Mouse (Mus musculus): ENCODE measurements around the gene Xrcc5. TPM values are rescaled to one million over a fixed set of nuclear protein-coding genes. Genes with fewer than 3 reads are reported as not detected.

Gene Xrcc5
- polyA plus RNA-seq, 1 experiment from 2014 or later: 15.9 TPM

DNA sequence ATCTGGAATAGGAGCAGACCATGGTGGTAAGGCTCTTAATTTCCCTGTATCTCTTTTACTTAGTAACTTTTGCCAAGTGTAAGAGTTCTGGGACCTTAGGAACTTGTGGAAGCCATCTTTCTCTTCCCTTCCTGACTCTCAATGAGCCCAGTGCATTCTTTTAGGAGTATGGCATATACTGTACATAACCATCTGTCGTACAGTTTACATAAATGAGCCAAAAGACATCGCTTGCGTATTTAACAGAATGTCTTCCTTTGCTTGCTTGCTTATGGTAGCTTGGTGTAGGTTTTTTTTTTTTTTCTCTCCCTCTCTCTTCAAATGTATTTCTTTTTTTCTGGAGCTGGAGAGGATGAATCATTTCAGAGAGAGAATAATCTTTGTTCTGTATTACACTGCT is 65.7 kb downstream of the Xrcc5 start:
- Histone ChIP-seq H3K9ac (ENCODE audit: low read depth, low read length) (no peak overlapping the region), H3K4me3 (ENCODE audit: low read length) (no peak overlapping the region), H3K36me3 (ENCODE audit: control insufficient read depth, insufficient read depth, low read length) (no peaks in the 10 kb centered on the region), H3K27me3 (replicated peaks; ENCODE audit: control insufficient read depth, insufficient read depth, low read length) (no peaks in the 10 kb centered on the region), H3K4me1 (ENCODE audit: control insufficient read depth, insufficient read depth, low read depth, low read length) (no peaks in the 10 kb centered on the region), H3K27ac (ENCODE audit: low read depth, low read length) (no peak overlapping the region), H3K9me3 (ENCODE audit: control insufficient read depth, low read length) (no peaks in the 10 kb centered on the region), H3K4me2 (ENCODE audit: low read length) (no peak overlapping the region)
- ATAC-seq: no peak
- 90% methylated on average over 3 of the region's 3 CpGs for WGBS

DNA sequence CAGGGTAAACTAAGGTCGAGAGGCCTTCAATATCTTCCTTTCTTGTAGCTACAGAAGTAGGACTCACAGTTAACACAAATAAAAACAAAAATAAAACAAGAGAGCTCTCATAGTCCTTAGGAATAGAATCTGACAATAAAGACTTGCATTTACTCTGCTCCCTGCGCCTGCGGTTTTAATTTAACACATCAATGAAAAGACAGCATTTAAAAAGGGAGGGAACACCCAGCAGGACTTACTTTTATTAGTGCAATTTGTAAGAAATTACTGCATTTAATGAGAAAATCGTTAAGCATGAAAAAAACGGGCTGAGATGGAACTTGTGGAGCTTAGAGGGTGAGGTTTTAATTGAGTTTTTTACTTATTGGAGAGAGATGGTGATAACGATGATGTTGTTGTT is 66.4 kb downstream of the Xrcc5 start:
- Histone ChIP-seq H3K36me3 (ENCODE audit: control insufficient read depth, insufficient read depth, low read length) (no peaks in the 10 kb centered on the region), H3K27ac (ENCODE audit: low read depth, low read length) (no peak overlapping the region), H3K4me3 (ENCODE audit: low read length) (no peak overlapping the region), H3K9me3 (ENCODE audit: control insufficient read depth, low read length) (no peaks in the 10 kb centered on the region), H3K27me3 (replicated peaks; ENCODE audit: control insufficient read depth, insufficient read depth, low read length) (no peaks in the 10 kb centered on the region), H3K4me2 (ENCODE audit: low read length) (no peak overlapping the region), H3K9ac (ENCODE audit: low read depth, low read length) (no peak overlapping the region), H3K4me1 (ENCODE audit: control insufficient read depth, insufficient read depth, low read depth, low read length) (no peaks in the 10 kb centered on the region)
- ATAC-seq: no peak
- WGBS: 66% methylated on average over 6 of the region's 6 CpGs

GRCm38 (mm10) chr1:72374049-72374448 is 66.8 kb downstream of the Xrcc5 start:
- Histone ChIP-seq H3K4me1 (ENCODE audit: control insufficient read depth, insufficient read depth, low read depth, low read length) (no peaks in the 10 kb centered on the region; the same call in 1 of the 2 replicates), H3K4me3 (ENCODE audit: low read length) (no peak overlapping the region), H3K27me3 (replicated peaks; ENCODE audit: control insufficient read depth, insufficient read depth, low read length) (no peaks in the 10 kb centered on the region), H3K27ac (ENCODE audit: low read depth, low read length) (no peak overlapping the region), H3K9me3 (ENCODE audit: control insufficient read depth, low read length) (no peaks in the 10 kb centered on the region), H3K36me3 (ENCODE audit: control insufficient read depth, insufficient read depth, low read length) (no peaks in the 10 kb centered on the region), H3K9ac (ENCODE audit: low read depth, low read length) (no peak overlapping the region), H3K4me2 (ENCODE audit: low read length) (no peak overlapping the region)
- WGBS: 71% methylated on average over 4 of the region's 4 CpGs
- ATAC-seq: no peak

- no peak for ATAC-seq
- Histone ChIP-seq H3K9ac (ENCODE audit: low read depth, low read length) (no peak overlapping the region), H3K9me3 (ENCODE audit: control insufficient read depth, low read length) (no peaks in the 10 kb centered on the region), H3K4me2 (ENCODE audit: low read length) (no peak overlapping the region), H3K27ac (ENCODE audit: low read depth, low read length) (no peak overlapping the region), H3K4me1 (ENCODE audit: control insufficient read depth, insufficient read depth, low read depth, low read length) (no peaks in the 10 kb centered on the region; the same call in 1 of the 2 replicates), H3K4me3 (ENCODE audit: low read length) (no peak overlapping the region), H3K36me3 (ENCODE audit: control insufficient read depth, insufficient read depth, low read length) (no peaks in the 10 kb centered on the region), H3K27me3 (replicated peaks; ENCODE audit: control insufficient read depth, insufficient read depth, low read length) (no peaks in the 10 kb centered on the region)
- WGBS: 83% methylated on average over 4 of the region's 4 CpGs
Measured at GRCm38 (mm10) chr1:72378151-72378550, 70.9 kb downstream of the Xrcc5 start.

- Histone ChIP-seq H3K27me3 (replicated peaks; ENCODE audit: control insufficient read depth, insufficient read depth, low read length) (no peaks in the 10 kb centered on the region), H3K27ac (ENCODE audit: low read depth, low read length) (peak overlapping the region; percentile 30), H3K4me2 (ENCODE audit: low read length) (no peak overlapping the region), H3K9me3 (ENCODE audit: control insufficient read depth, low read length) (no peaks in the 10 kb centered on the region), H3K9ac (ENCODE audit: low read depth, low read length) (no peak overlapping the region), H3K36me3 (ENCODE audit: control insufficient read depth, insufficient read depth, low read length) (no peaks in the 10 kb centered on the region), H3K4me1 (ENCODE audit: control insufficient read depth, insufficient read depth, low read depth, low read length) (no peaks in the 10 kb centered on the region; the same call in 1 of the 2 replicates), H3K4me3 (ENCODE audit: low read length) (no peak overlapping the region)
- ATAC-seq: peak; percentile 82
- 61% methylated on average over 11 of the region's 11 CpGs for WGBS
Measured at GRCm38 (mm10) chr1:72379752-72380353, 72.6 kb downstream of the Xrcc5 start.

DNA sequence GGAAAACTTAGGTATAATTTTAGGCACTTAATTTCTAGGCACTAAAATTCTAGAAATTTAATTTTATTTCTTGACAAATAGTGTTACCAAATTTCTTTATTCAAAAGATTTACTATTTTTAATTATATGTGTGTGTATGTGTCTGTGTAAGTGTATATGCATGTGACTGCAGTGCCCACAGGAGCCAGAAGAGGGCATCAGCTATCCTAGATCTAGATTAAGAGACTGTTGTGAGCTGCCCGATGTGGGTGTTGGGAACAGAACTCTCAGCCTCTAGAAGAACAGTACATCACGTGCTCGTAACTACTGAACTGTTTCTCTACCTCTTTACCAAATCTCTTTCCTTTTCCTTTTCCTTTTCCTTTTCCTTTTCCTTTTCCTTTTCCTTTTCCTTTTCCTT is 73.3 kb downstream of the Xrcc5 start:
- Histone ChIP-seq H3K9me3 (ENCODE audit: control insufficient read depth, low read length) (no peaks in the 10 kb centered on the region), H3K36me3 (ENCODE audit: control insufficient read depth, insufficient read depth, low read length) (no peaks in the 10 kb centered on the region), H3K27ac (ENCODE audit: low read depth, low read length) (no peak overlapping the region), H3K4me3 (ENCODE audit: low read length) (no peak overlapping the region), H3K4me2 (ENCODE audit: low read length) (no peak overlapping the region), H3K4me1 (ENCODE audit: control insufficient read depth, insufficient read depth, low read depth, low read length) (no peaks in the 10 kb centered on the region; the same call in 1 of the 2 replicates), H3K9ac (ENCODE audit: low read depth, low read length) (no peak overlapping the region), H3K27me3 (replicated peaks; ENCODE audit: control insufficient read depth, insufficient read depth, low read length) (no peaks in the 10 kb centered on the region)
- no peak for ATAC-seq
- WGBS: 98% methylated on average over 3 of the region's 3 CpGs

- Histone ChIP-seq H3K27me3 (replicated peaks; ENCODE audit: control insufficient read depth, insufficient read depth, low read length) (no peaks in the 10 kb centered on the region), H3K36me3 (ENCODE audit: control insufficient read depth, insufficient read depth, low read length) (no peaks in the 10 kb centered on the region), H3K4me1 (ENCODE audit: control insufficient read depth, insufficient read depth, low read depth, low read length) (no peaks in the 10 kb centered on the region; the same call in 1 of the 2 replicates), H3K9me3 (ENCODE audit: control insufficient read depth, low read length) (no peaks in the 10 kb centered on the region), H3K9ac (ENCODE audit: low read depth, low read length) (no peak overlapping the region), H3K27ac (ENCODE audit: low read depth, low read length) (no peak overlapping the region), H3K4me3 (ENCODE audit: low read length) (no peak overlapping the region), H3K4me2 (ENCODE audit: low read length) (no peak overlapping the region)
- 81% methylated on average over 7 of the region's 7 CpGs for WGBS
- no peak for ATAC-seq
Measured at GRCm38 (mm10) chr1:72383056-72383455, 75.8 kb downstream of the Xrcc5 start.

- H3K27ac ChIP-seq (ENCODE audit: low read depth, low read length): no peak overlapping the region
- WGBS: 80% methylated on average over 5 of the region's 5 CpGs
Measured at GRCm38 (mm10) chr1:72383651-72384050, 76.4 kb downstream of the Xrcc5 start.

DNA sequence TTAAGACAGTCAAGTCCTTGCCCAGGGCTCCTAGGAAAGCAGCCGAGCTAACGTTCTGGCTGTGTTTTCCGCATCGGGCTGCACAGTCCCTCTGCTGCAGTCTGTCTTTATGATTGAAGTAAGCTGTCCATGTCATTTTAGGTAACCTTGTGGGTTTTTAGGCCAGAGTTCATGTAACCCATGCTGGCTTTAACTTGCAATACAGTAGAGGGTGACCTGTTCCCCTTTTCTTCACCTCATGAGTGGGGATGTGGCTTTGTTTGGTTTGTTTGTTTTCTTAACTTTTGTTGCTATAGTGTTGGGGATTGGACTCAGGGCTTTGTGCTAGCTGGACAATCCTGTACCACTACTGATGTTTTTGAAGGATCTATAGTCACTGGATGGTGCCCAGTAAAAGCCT is 83.2 kb downstream of the Xrcc5 start:
- no peaks in the 10 kb centered on the region for H3K9me3 ChIP-seq (ENCODE audit: control insufficient read depth, low read length)
- no peak overlapping the region for H3K27ac ChIP-seq (ENCODE audit: low read depth, low read length)
- H3K4me1 ChIP-seq (ENCODE audit: control insufficient read depth, insufficient read depth, low read depth, low read length): no peaks in the 10 kb centered on the region
- no peak for ATAC-seq
- H3K9ac ChIP-seq (ENCODE audit: low read depth, low read length): no peak overlapping the region
- H3K36me3 ChIP-seq (ENCODE audit: control insufficient read depth, insufficient read depth, low read length): no peaks in the 10 kb centered on the region
- H3K27me3 ChIP-seq (replicated peaks; ENCODE audit: control insufficient read depth, insufficient read depth, low read length): no peaks in the 10 kb centered on the region
- H3K4me2 ChIP-seq (ENCODE audit: low read length): no peak overlapping the region
- no peak overlapping the region for H3K4me3 ChIP-seq (ENCODE audit: low read length)
- WGBS: 62% methylated on average over 4 of the region's 4 CpGs

More at GRCm38 (mm10) chr1:72383651-72384050, 76.4 kb downstream of the Xrcc5 start:
- Histone ChIP-seq H3K36me3 (ENCODE audit: control insufficient read depth, insufficient read depth, low read length) (no peaks in the 10 kb centered on the region), H3K27me3 (replicated peaks; ENCODE audit: control insufficient read depth, insufficient read depth, low read length) (no peaks in the 10 kb centered on the region), H3K9me3 (ENCODE audit: control insufficient read depth, low read length) (no peaks in the 10 kb centered on the region), H3K9ac (ENCODE audit: low read depth, low read length) (no peak overlapping the region), H3K4me2 (ENCODE audit: low read length) (no peak overlapping the region), H3K4me1 (ENCODE audit: control insufficient read depth, insufficient read depth, low read depth, low read length) (no peaks in the 10 kb centered on the region; the same call in 1 of the 2 replicates), H3K4me3 (ENCODE audit: low read length) (no peak overlapping the region)
- ATAC-seq: 0 out of 2 replicates have a peak, but pooled peaks have one; percentile 51
